Mouse (Mus musculus): ENCODE data around the gene Fbxw7. TPM values are rescaled to one million over a fixed set of nuclear protein-coding genes. Genes with fewer than 3 reads are reported as not detected.

Gene Fbxw7
- total RNA-seq, 1 experiment: 29.7 TPM

GRCm38 (mm10) chr3:84883817-84884483 lies 68.9 kb downstream of the Fbxw7 start:
- DNase-seq (ENCODE audit: low read depth, low spot score): no peak
- TF ChIP-seq CHD2 (IDR thresholded peaks at IDR 0.05; ENCODE audit: low read depth, low read length): no peak
- no peak for TF ChIP-seq MAFK (IDR thresholded peaks at IDR 0.05; ENCODE audit: insufficient read depth, low read depth, low read length)
- no peak for TF ChIP-seq ZC3H11A (IDR thresholded peaks at IDR 0.05; ENCODE audit: borderline replicate concordance, low read depth, low read length)
- no peaks in the 10 kb centered on the region for H3K36me3 ChIP-seq (ENCODE audit: control insufficient read depth, insufficient read depth, low read length, poor library complexity, severe bottlenecking)
- no peak overlapping the region for H3K9ac ChIP-seq (ENCODE audit: insufficient read depth, low read depth, low read length, poor library complexity, severe bottlenecking)
- in situ Hi-C loops (cut with MboI; ENCODE audit: low sequenced_read_pairs in 2 of 2, unreplicated experiment in 2 of 2): no loop called here
- peaks cover 0 to 2% of the 10 kb centered on the region in 2 experiments; a peak in 1 of 4 replicates for H3K4me1 ChIP-seq (ENCODE audit: control insufficient read depth in 2 of 2, insufficient read depth in 2 of 2, low read length in 2 of 2, poor library complexity in 1 of 2)
- H3K4me3 ChIP-seq (ENCODE audit: insufficient read depth in 1 of 2, low read depth in 1 of 2, low read length in 2 of 2, poor library complexity in 1 of 2, severe bottlenecking in 1 of 2): no peak overlapping the region
- no peaks in the 10 kb centered on the region for H3K9me3 ChIP-seq (ENCODE audit: control insufficient read depth, insufficient read depth, low read depth, low read length)
- H3K27ac ChIP-seq (ENCODE audit: insufficient read depth, low read depth, low read length, poor library complexity, severe bottlenecking): no peak overlapping the region

DNA sequence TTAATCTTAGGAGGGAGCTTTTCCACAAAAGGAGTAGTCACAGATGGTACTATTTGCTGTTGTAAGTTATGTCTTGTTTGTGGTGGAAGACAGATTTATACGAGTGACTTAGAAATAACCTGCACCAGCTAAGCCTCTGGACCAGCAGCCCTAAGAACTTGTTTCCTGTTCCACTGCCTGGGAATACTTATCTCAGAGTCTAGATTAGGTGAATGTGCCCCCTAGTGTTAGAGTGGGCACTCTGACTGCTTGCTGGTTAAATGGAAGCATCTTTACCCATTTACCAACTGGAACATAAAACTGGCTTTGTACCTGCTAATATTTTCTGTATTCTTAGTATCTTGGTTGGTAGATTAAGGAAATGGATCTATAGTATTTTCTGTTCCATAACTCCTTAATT lies 74.6 kb downstream of the Fbxw7 start:
- Histone ChIP-seq H3K9ac (ENCODE audit: insufficient read depth, low read depth, low read length, poor library complexity, severe bottlenecking) (no peak overlapping the region), H3K4me1 (ENCODE audit: control insufficient read depth in 2 of 2, insufficient read depth in 2 of 2, low read length in 2 of 2, poor library complexity in 1 of 2) (0 out of 4 replicates have a peak, but pooled peaks cover 0 to 2% of the 10 kb centered on the region in 2 experiments), H3K36me3 (ENCODE audit: control insufficient read depth, insufficient read depth, low read length, poor library complexity, severe bottlenecking) (peaks cover 2% of the 10 kb centered on the region; the same call in 1 of the 2 replicates), H3K4me3 (ENCODE audit: insufficient read depth in 1 of 2, low read depth in 1 of 2, low read length in 2 of 2, poor library complexity in 1 of 2, severe bottlenecking in 1 of 2) (no peak overlapping the region), H3K9me3 (ENCODE audit: control insufficient read depth, insufficient read depth, low read depth, low read length) (no peaks in the 10 kb centered on the region), H3K27ac (ENCODE audit: insufficient read depth, low read depth, low read length, poor library complexity, severe bottlenecking) (no peak overlapping the region)
- in situ Hi-C loops (cut with MboI; ENCODE audit: low sequenced_read_pairs in 2 of 2, unreplicated experiment in 2 of 2): no loop called here
- TF ChIP-seq ZC3H11A (IDR thresholded peaks at IDR 0.05; ENCODE audit: borderline replicate concordance, low read depth, low read length) (no peak), ZNF384 (IDR thresholded peaks at IDR 0.05; ENCODE audit: low read depth, low read length) (no peak), HCFC1 (IDR thresholded peaks at IDR 0.05; ENCODE audit: borderline replicate concordance, insufficient read depth, low read length) (no peak), CHD2 (IDR thresholded peaks at IDR 0.05; ENCODE audit: low read depth, low read length) (no peak), MAFK (IDR thresholded peaks at IDR 0.05; ENCODE audit: insufficient read depth, low read depth, low read length) (no peak)
- DNase-seq (ENCODE audit: low read depth, low spot score): peak; percentile 22

- in situ Hi-C loops (cut with MboI; ENCODE audit: low sequenced_read_pairs in 2 of 2, unreplicated experiment in 2 of 2): no loop called here
Observed at GRCm38 (mm10) chr3:84890983-84891382, 75.9 kb downstream of the Fbxw7 start.

GRCm38 (mm10) chr3:84897952-84898351 lies 82.9 kb downstream of the Fbxw7 start:
- peaks cover 2% of the 10 kb centered on the region; the same call in 1 of the 2 replicates for H3K36me3 ChIP-seq (ENCODE audit: control insufficient read depth, insufficient read depth, low read length, poor library complexity, severe bottlenecking)
- no peak overlapping the region for H3K4me3 ChIP-seq (ENCODE audit: insufficient read depth in 1 of 2, low read depth in 1 of 2, low read length in 2 of 2, poor library complexity in 1 of 2, severe bottlenecking in 1 of 2)
- no peaks in the 10 kb centered on the region for H3K4me1 ChIP-seq (ENCODE audit: control insufficient read depth in 2 of 2, insufficient read depth in 2 of 2, low read length in 2 of 2, poor library complexity in 1 of 2)
- no peaks in the 10 kb centered on the region for H3K9me3 ChIP-seq (ENCODE audit: control insufficient read depth, insufficient read depth, low read depth, low read length)
- H3K27ac ChIP-seq (ENCODE audit: insufficient read depth, low read depth, low read length, poor library complexity, severe bottlenecking): no peak overlapping the region
- TF ChIP-seq ZNF384 (IDR thresholded peaks at IDR 0.05; ENCODE audit: low read depth, low read length) (no peak), MAFK (IDR thresholded peaks at IDR 0.05; ENCODE audit: insufficient read depth, low read depth, low read length) (no peak), ZC3H11A (IDR thresholded peaks at IDR 0.05; ENCODE audit: borderline replicate concordance, low read depth, low read length) (no peak)
- H3K9ac ChIP-seq (ENCODE audit: insufficient read depth, low read depth, low read length, poor library complexity, severe bottlenecking): no peak overlapping the region
- in situ Hi-C loops (cut with MboI; ENCODE audit: low sequenced_read_pairs in 2 of 2, unreplicated experiment in 2 of 2): no loop called here
- DNase-seq (ENCODE audit: low read depth, low spot score): no peak

More at GRCm38 (mm10) chr3:84890983-84891382, 75.9 kb downstream of the Fbxw7 start:
- DNase-seq (ENCODE audit: low read depth, low spot score): no peak
- Histone ChIP-seq H3K9ac (ENCODE audit: insufficient read depth, low read depth, low read length, poor library complexity, severe bottlenecking) (no peak overlapping the region), H3K36me3 (ENCODE audit: control insufficient read depth, insufficient read depth, low read length, poor library complexity, severe bottlenecking) (peaks cover 2% of the 10 kb centered on the region; the same call in 1 of the 2 replicates), H3K4me1 (ENCODE audit: control insufficient read depth in 2 of 2, insufficient read depth in 2 of 2, low read length in 2 of 2, poor library complexity in 1 of 2) (0 out of 4 replicates have a peak, but pooled peaks cover 0 to 2% of the 10 kb centered on the region in 2 experiments), H3K4me3 (ENCODE audit: insufficient read depth in 1 of 2, low read depth in 1 of 2, low read length in 2 of 2, poor library complexity in 1 of 2, severe bottlenecking in 1 of 2) (no peak overlapping the region), H3K9me3 (ENCODE audit: control insufficient read depth, insufficient read depth, low read depth, low read length) (no peaks in the 10 kb centered on the region), H3K27ac (ENCODE audit: insufficient read depth, low read depth, low read length, poor library complexity, severe bottlenecking) (no peak overlapping the region)
- TF ChIP-seq ZC3H11A (IDR thresholded peaks at IDR 0.05; ENCODE audit: borderline replicate concordance, low read depth, low read length) (no peak), ZNF384 (IDR thresholded peaks at IDR 0.05; ENCODE audit: low read depth, low read length) (no peak), MAFK (IDR thresholded peaks at IDR 0.05; ENCODE audit: insufficient read depth, low read depth, low read length) (no peak), HCFC1 (IDR thresholded peaks at IDR 0.05; ENCODE audit: borderline replicate concordance, insufficient read depth, low read length) (no peak), CHD2 (IDR thresholded peaks at IDR 0.05; ENCODE audit: low read depth, low read length) (no peak)
